Mouse (Mus musculus) CH12.LX (cell line): ENCODE results near the gene Chrm5. TPM values are rescaled to one million over a fixed set of nuclear protein-coding genes. Genes with fewer than 3 reads are reported as not detected.

Experiments
- DNase-seq: peaks from one replicate; pipeline ENCODE4 v3.0.0-alpha.2; 2013; ENCODE audit errors: extremely low read depth
- H3K27ac ChIP-seq: 2 replicates; pipeline ENCODE4 v1.5.1; 2012; ENCODE audit warnings: low read depth, mild to moderate bottlenecking, control low read depth, moderate library complexity; ENCODE audit not compliant: insufficient read depth
- H3K27me3 ChIP-seq: replicated peaks from 2 replicates; pipeline ENCODE3; 2012; ENCODE audit warnings: inconsistent platforms
- H3K36me3 ChIP-seq, 2 experiments: replicated peaks in 1 of 2; 2 replicates each; pipeline versions ENCODE3 to v1.6.1; 2012; ENCODE audit warnings: inconsistent platforms in 1 of 2, low read length in 1 of 2, mild to moderate bottlenecking in 1 of 2, mixed read lengths in 1 of 2, moderate library complexity in 1 of 2; ENCODE audit not compliant: control insufficient read depth in 1 of 2, insufficient read depth in 1 of 2
- H3K4me1 ChIP-seq, 2 experiments: 2 replicates each; pipeline ENCODE4 v1.6.1; 2012; ENCODE audit warnings: inconsistent platforms in 1 of 2, moderate library complexity in 1 of 2; ENCODE audit not compliant: insufficient read depth in 2 of 2, control insufficient read depth in 1 of 2
- H3K4me2 ChIP-seq: 2 replicates; pipeline ENCODE4 v1.6.1; 2012; ENCODE audit warnings: low read depth, mild to moderate bottlenecking, control low read depth; ENCODE audit not compliant: poor library complexity, insufficient read depth, severe bottlenecking
- H3K4me3 ChIP-seq, 3 experiments: fragments of 150-350 bp in 1 of 3; sonication (generic) in 1 of 3; replicated peaks in 1 of 3; 2 replicates each; pipeline versions ENCODE3 to v1.5.1; 2011 to 2012; ENCODE audit warnings: low read depth in 2 of 3, low read length in 2 of 3, mild to moderate bottlenecking in 2 of 3, moderate library complexity in 2 of 3, control low read depth in 1 of 3, improper control_type of control experiment in 1 of 3, inconsistent platforms in 1 of 3, mixed read lengths in 1 of 3; ENCODE audit not compliant: poor library complexity in 1 of 3
- H3K79me2 ChIP-seq: replicated peaks from 2 replicates; pipeline ENCODE4 v1.6.1; 2012; ENCODE audit warnings: mild to moderate bottlenecking, moderate library complexity; ENCODE audit not compliant: control insufficient read depth, poor library complexity, insufficient read depth, severe bottlenecking; ENCODE audit errors: extremely low read depth
- H3K9ac ChIP-seq: 2 replicates; pipeline ENCODE4 v1.6.1; 2012; ENCODE audit warnings: low read depth, mild to moderate bottlenecking, control low read depth, moderate library complexity; ENCODE audit not compliant: insufficient read depth
- H3K9me3 ChIP-seq: replicated peaks from 2 replicates; pipeline ENCODE3; 2012; ENCODE audit warnings: low read length, inconsistent platforms, mixed read lengths
- CHD1 ChIP-seq: IDR thresholded peaks from 2 replicates; pipeline ENCODE4 v1.6.1; 2012; ENCODE audit warnings: low read depth, low read length, improper control_type of control experiment, inconsistent platforms
- CTCF ChIP-seq, 2 experiments: IDR thresholded peaks in 1 of 2; conservative IDR thresholded peaks in 1 of 2; 2 replicates each; pipeline ENCODE4 v1.5.1; 2011 to 2012; ENCODE audit warnings: low read depth in 2 of 2, low read length in 2 of 2, improper control_type of control experiment in 1 of 2, inconsistent platforms in 1 of 2, mild to moderate bottlenecking in 1 of 2, moderate library complexity in 1 of 2
- E2F4 ChIP-seq: IDR thresholded peaks from 2 replicates; pipeline ENCODE4 v1.6.1; 2011; ENCODE audit warnings: low read depth, low read length, improper control_type of control experiment; ENCODE audit not compliant: insufficient replicate concordance
- ELF1 ChIP-seq: IDR thresholded peaks from 2 replicates; pipeline ENCODE4 v1.6.1; 2014; ENCODE audit warnings: low read depth, mild to moderate bottlenecking, inconsistent platforms, low read length, improper control_type of control experiment
- ETS1 ChIP-seq: conservative IDR thresholded peaks from 2 replicates; pipeline ENCODE4 v1.6.1; 2012; ENCODE audit warnings: low read depth, mild to moderate bottlenecking, inconsistent platforms, low read length, improper control_type of control experiment, moderate library complexity
- GABPA ChIP-seq: IDR thresholded peaks from 2 replicates; pipeline ENCODE4 v1.6.1; 2012; ENCODE audit warnings: low read depth, low read length, improper control_type of control experiment, inconsistent platforms; ENCODE audit not compliant: insufficient replicate concordance
- HCFC1 ChIP-seq: IDR thresholded peaks from 2 replicates; pipeline ENCODE4 v1.6.1; 2012; ENCODE audit warnings: low read depth, mild to moderate bottlenecking, inconsistent platforms, low read length, improper control_type of control experiment
- IRF4 ChIP-seq: IDR thresholded peaks from 2 replicates; pipeline ENCODE4 v1.6.1; 2014; ENCODE audit warnings: low read depth, mild to moderate bottlenecking, inconsistent platforms, low read length, improper control_type of control experiment
- KAT2A ChIP-seq: IDR thresholded peaks from 2 replicates; pipeline ENCODE4 v1.6.1; 2012; ENCODE audit warnings: low read length, improper control_type of control experiment, inconsistent platforms; ENCODE audit not compliant: insufficient replicate concordance
- MAFK ChIP-seq: IDR thresholded peaks from 2 replicates; pipeline ENCODE4 v1.6.1; 2011; ENCODE audit warnings: low read length, improper control_type of control experiment; ENCODE audit not compliant: insufficient replicate concordance
- MAX ChIP-seq: IDR thresholded peaks from 2 replicates; pipeline ENCODE4 v1.6.1; 2011; ENCODE audit warnings: low read length, improper control_type of control experiment
- MYC ChIP-seq: IDR thresholded peaks from 2 replicates; pipeline ENCODE4 v1.6.1; 2011; ENCODE audit warnings: low read depth, mild to moderate bottlenecking, improper control_type of control experiment, low read length
- NELFE ChIP-seq: IDR thresholded peaks from 2 replicates; pipeline ENCODE4 v1.6.1; 2011; ENCODE audit warnings: low read depth, low read length, improper control_type of control experiment
- RAD21 ChIP-seq: IDR thresholded peaks from 2 replicates; pipeline ENCODE4 v1.6.1; 2011; ENCODE audit warnings: low read depth, mild to moderate bottlenecking, low read length, improper control_type of control experiment, moderate library complexity
- RCOR1 ChIP-seq: conservative IDR thresholded peaks from 2 replicates; pipeline ENCODE4 v1.6.1; 2012; ENCODE audit warnings: low read depth, mild to moderate bottlenecking, inconsistent platforms, low read length, improper control_type of control experiment
- ZMIZ1 ChIP-seq: IDR thresholded peaks from 2 replicates; pipeline ENCODE4 v1.6.1; 2012; ENCODE audit warnings: low read depth, mild to moderate bottlenecking, inconsistent platforms, low read length, improper control_type of control experiment
- ZNF384 ChIP-seq: IDR thresholded peaks from 2 replicates; pipeline ENCODE4 v1.6.1; 2012; ENCODE audit warnings: low read depth, low read length, improper control_type of control experiment, inconsistent platforms
- dilution Hi-C: fragments of 300-500 bp; cut with MboI; formaldehyde crosslinking; loops from 2 replicates; pipeline ENCODE4 v1.14.3; 2020; ENCODE audit warnings: low sequenced_read_pairs; ENCODE audit not compliant: extremely low pct_unique_long_range_greater_than_20kb, extremely low pct_ligation_motif_present
- in situ Hi-C: fragments of 300-500 bp; cut with MboI; formaldehyde crosslinking; loops from 3 replicates; pipeline ENCODE4 v1.14.3; 2019; ENCODE audit warnings: low sequenced_read_pairs, low pct_ligation_motif_present, low pct_unique_long_range_greater_than_20kb, mixed read lengths
- polyA plus RNA-seq: library from polyadenylated mRNA; unstranded; fragments of >175 nt; gene quantifications from 2 replicates; pipeline ENCODE4 v1.2.1, GENCODE M21; 2012; ENCODE audit warnings: low read depth; ENCODE audit not compliant: insufficient read length
- total RNA-seq, 2 experiments: library from RNA; depleted of rRNA; stranded (reverse); fragments of 300-350 nt in 1 of 2; fragments of >200 nt in 1 of 2; gene quantifications; 2 replicates each; pipeline ENCODE4 v1.2.3; 2012 to 2014

The Chrm5 gene
- total and polyA plus RNA-seq, 3 experiments: not detected

- 0 out of 2 replicates have a peak, but pooled peaks have one; percentile 17 for TF ChIP-seq KAT2A
- peak; percentile 71 for TF ChIP-seq ZMIZ1
- TF ChIP-seq GABPA: no peak
- no peak for TF ChIP-seq RAD21
- peak; percentile 80 for TF ChIP-seq NELFE
- TF ChIP-seq MAX: 0 out of 2 replicates have a peak, but pooled peaks have one; percentile 24
- TF ChIP-seq MYC: peak; percentile 91
- TF ChIP-seq RCOR1: no peak
- TF ChIP-seq CTCF (conservative IDR thresholded peaks at IDR 0.05 in 1 of 2, IDR thresholded peaks at IDR 0.05 in 1 of 2; ENCODE audit: low read depth in 2 of 2, low read length in 2 of 2): no peak
- TF ChIP-seq HCFC1: no peak
- TF ChIP-seq CHD1: 0 out of 2 replicates have a peak, but pooled peaks have one; percentile 23
Measured at GRCm38 (mm10) chr2:112492856-112493538, 12.4 kb upstream of the Chrm5 start, which contains the start of gene Aven (continued).

GRCm38 (mm10) chr2:112492431-112492855, 11.9 kb upstream of the Chrm5 start:
- peaks cover 0 to 8% of the 10 kb centered on the region in 2 experiments; a peak in 2 of 4 replicates for H3K4me1 ChIP-seq
- no peaks in the 10 kb centered on the region for H3K27me3 ChIP-seq
- dilution Hi-C loops: no loop called here
- in situ Hi-C loops: no loop called here
- H3K27ac ChIP-seq: peak overlapping the region; percentile 50; the same call in 1 of the 2 replicates
- peak overlapping the region; percentile 93 for H3K9ac ChIP-seq
- TF ChIP-seq ZNF384: no peak
- TF ChIP-seq CHD1: peak; percentile 69; the same call in 1 of the 2 replicates
- TF ChIP-seq MYC: no peak
- peak overlapping the region; percentile 81 for H3K4me2 ChIP-seq
- H3K9me3 ChIP-seq: no peaks in the 10 kb centered on the region
- H3K36me3 ChIP-seq: peaks cover 0 to 5% of the 10 kb centered on the region in 2 experiments
- peak overlapping the region; percentile 67 to 76 (median 75) for H3K4me3 ChIP-seq
- no peaks in the 10 kb centered on the region for H3K79me2 ChIP-seq
- peak; percentile 33 for DNase-seq

DNA sequence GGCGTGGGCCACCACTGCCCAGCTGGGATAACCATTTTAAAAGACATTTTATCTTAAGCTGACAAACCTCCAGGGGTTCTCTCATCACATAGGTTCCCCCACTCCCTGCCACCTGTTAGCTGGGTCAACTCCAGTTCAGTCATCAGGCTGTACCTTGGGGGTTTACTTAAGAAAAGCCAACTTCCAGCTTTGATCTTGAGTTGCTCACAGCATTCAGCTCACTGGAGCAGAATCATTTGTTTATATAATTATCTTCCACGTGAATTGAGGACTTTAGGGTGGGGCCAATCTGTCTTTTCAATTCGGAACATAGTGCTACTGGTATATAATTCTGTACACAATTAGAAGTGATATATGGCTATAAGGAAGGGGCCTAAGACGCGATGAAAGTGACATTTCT, 11.1 kb upstream of the Chrm5 start:
- H3K9ac ChIP-seq: 0 out of 2 replicates have a peak overlapping the region, but pooled peaks have one; percentile 30
- H3K4me3 ChIP-seq: no peak overlapping the region
- H3K9me3 ChIP-seq: no peaks in the 10 kb centered on the region
- TF ChIP-seq ZNF384 (no peak), ETS1 (no peak), IRF4 (no peak), ELF1 (no peak), HCFC1 (no peak), MAFK (no peak), E2F4 (no peak), ZMIZ1 (no peak)
- TF ChIP-seq, all 38 proteins: peak for 0
- H3K4me2 ChIP-seq: peak overlapping the region; percentile 40
- H3K27ac ChIP-seq: no peak overlapping the region
- H3K27me3 ChIP-seq: no peaks in the 10 kb centered on the region
- peaks cover 0 to 2% of the 10 kb centered on the region in 2 experiments for H3K36me3 ChIP-seq
- H3K79me2 ChIP-seq: no peaks in the 10 kb centered on the region
- peaks cover 0 to 8% of the 10 kb centered on the region in 2 experiments; a peak in 2 of 4 replicates for H3K4me1 ChIP-seq
- in situ Hi-C loops (no loop called here), dilution Hi-C loops (no loop called here)
- no peak for DNase-seq
